Mouse (Mus musculus): ENCODE data around the gene Wap. TPM values are rescaled to one million over a fixed set of nuclear protein-coding genes. Genes with fewer than 3 reads are reported as not detected.

The Wap gene
- not detected for polyA plus RNA-seq (2015; fragmentation: Illumina TruSeq; extraction: RNeasy Lipid Tissue Mini Kit (QIAGEN cat#74804); ENCODE audit: insufficient read depth, low replicate concordance)

GRCm38 (mm10) chr11:6638537-6638936 lies at the start of gene Wap:
TSS of gene Wap (minus strand) at chr11:6638637.

GRCm38 (mm10) chr11:6658271-6658670 lies 19.8 kb upstream of the Wap start, which contains the start of gene Ramp3:
TSS of gene Ramp3 (plus strand) at chr11:6658521.

DNA sequence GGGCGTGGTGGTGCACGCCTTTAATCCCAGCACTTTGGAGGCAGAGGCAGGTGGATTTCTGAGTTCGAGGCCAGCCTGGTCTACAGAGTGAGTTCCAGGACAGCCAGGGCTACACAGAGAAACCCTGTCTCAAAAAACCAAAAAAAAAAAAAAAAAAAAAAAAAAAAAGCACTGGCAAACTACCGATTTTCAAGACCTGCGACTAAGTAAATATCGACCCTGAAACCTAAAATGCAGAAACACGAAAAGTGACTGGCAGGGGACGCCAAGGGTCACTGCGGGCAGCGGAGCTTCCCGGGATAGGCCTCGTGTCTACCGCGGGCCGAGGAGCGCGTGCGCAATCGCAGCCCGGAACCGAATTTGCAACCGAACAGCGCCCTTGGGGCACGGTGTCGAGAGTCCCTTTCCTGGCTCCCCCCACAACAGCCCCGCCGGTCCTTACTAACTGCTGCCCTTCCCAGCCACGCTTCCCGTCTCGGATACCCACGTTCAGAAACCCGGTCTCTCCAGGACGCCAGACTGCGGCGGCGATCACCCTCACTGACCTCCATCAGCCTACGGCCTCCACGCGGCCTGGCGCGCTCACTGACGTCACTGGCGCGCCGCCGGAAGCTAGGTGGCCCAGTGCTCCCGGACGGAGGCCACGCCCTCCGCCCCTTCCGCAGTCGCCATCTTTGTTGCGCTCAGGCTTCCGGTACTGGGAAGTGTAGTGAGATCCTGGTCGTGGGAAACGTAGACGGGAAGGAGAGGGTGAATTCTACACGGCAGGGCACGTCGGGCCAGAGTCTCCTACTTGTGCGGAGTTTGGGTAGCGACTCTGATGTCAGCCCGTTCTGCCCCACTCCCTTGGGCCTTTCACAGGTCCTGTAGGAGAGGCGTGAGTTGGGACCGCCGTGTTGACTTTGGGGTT lies 12.7 kb downstream of the Wap start, which contains the start of gene Tbrg4:
Gene Tbrg4 (minus strand): TSS at position 590 of the 910 bp plus-strand sequence.

GRCm38 (mm10) chr11:6605491-6606399 lies 32.7 kb downstream of the Wap start, which contains the start of gene Nacad:
TSS of gene Nacad (minus strand) at chr11:6606053.

Other genes with a start within 250 kb of the Wap start
- gene Zmiz2, start 249.6 kb downstream of the Wap start, polyA plus RNA-seq (2015; fragmentation: Illumina TruSeq; extraction: RNeasy Lipid Tissue Mini Kit (QIAGEN cat#74804); ENCODE audit: insufficient read depth, low replicate concordance) = 28.3 TPM
- 2,887 TPM for gene Ppia, start 223.2 kb downstream of the Wap start, polyA plus RNA-seq (2015; fragmentation: Illumina TruSeq; extraction: RNeasy Lipid Tissue Mini Kit (QIAGEN cat#74804); ENCODE audit: insufficient read depth, low replicate concordance)
- gene H2afv, start 194.2 kb downstream of the Wap start, polyA plus RNA-seq (2015; fragmentation: Illumina TruSeq; extraction: RNeasy Lipid Tissue Mini Kit (QIAGEN cat#74804); ENCODE audit: insufficient read depth, low replicate concordance) = 49.2 TPM
- gene Purb, start 162.7 kb downstream of the Wap start, polyA plus RNA-seq (2015; fragmentation: Illumina TruSeq; extraction: RNeasy Lipid Tissue Mini Kit (QIAGEN cat#74804); ENCODE audit: insufficient read depth, low replicate concordance) = 98.1 TPM
- 99.7 TPM for gene Myo1g, start 117.7 kb downstream of the Wap start, polyA plus RNA-seq (2015; fragmentation: Illumina TruSeq; extraction: RNeasy Lipid Tissue Mini Kit (QIAGEN cat#74804); ENCODE audit: insufficient read depth, low replicate concordance)
- 85.4 TPM for gene Ccm2, start 91.8 kb downstream of the Wap start, polyA plus RNA-seq (2015; fragmentation: Illumina TruSeq; extraction: RNeasy Lipid Tissue Mini Kit (QIAGEN cat#74804); ENCODE audit: insufficient read depth, low replicate concordance)
- 0.21 TPM for gene Nacad, start 32.6 kb downstream of the Wap start, polyA plus RNA-seq (2015; fragmentation: Illumina TruSeq; extraction: RNeasy Lipid Tissue Mini Kit (QIAGEN cat#74804); ENCODE audit: insufficient read depth, low replicate concordance)
- gene Tbrg4, start 12.6 kb downstream of the Wap start, polyA plus RNA-seq (2015; fragmentation: Illumina TruSeq; extraction: RNeasy Lipid Tissue Mini Kit (QIAGEN cat#74804); ENCODE audit: insufficient read depth, low replicate concordance) = 21.5 TPM
- gene Ramp3, start 19.9 kb upstream of the Wap start, polyA plus RNA-seq (2015; fragmentation: Illumina TruSeq; extraction: RNeasy Lipid Tissue Mini Kit (QIAGEN cat#74804); ENCODE audit: insufficient read depth, low replicate concordance) = 0.65 TPM
- gene Gm11983, start 199.0 kb upstream of the Wap start, polyA plus RNA-seq (2015; fragmentation: Illumina TruSeq; extraction: RNeasy Lipid Tissue Mini Kit (QIAGEN cat#74804); ENCODE audit: insufficient read depth, low replicate concordance) = not detected